Mouse (Mus musculus) left cerebral cortex, adult 11 months (tissue): Measurements from ENCODE around the gene Otub2.

Source experiments
- DNase-seq: peaks from one replicate; pipeline ENCODE4 v3.0.0; 2022; ENCODE audit warnings: low spot score

Gene Otub2

DNA sequence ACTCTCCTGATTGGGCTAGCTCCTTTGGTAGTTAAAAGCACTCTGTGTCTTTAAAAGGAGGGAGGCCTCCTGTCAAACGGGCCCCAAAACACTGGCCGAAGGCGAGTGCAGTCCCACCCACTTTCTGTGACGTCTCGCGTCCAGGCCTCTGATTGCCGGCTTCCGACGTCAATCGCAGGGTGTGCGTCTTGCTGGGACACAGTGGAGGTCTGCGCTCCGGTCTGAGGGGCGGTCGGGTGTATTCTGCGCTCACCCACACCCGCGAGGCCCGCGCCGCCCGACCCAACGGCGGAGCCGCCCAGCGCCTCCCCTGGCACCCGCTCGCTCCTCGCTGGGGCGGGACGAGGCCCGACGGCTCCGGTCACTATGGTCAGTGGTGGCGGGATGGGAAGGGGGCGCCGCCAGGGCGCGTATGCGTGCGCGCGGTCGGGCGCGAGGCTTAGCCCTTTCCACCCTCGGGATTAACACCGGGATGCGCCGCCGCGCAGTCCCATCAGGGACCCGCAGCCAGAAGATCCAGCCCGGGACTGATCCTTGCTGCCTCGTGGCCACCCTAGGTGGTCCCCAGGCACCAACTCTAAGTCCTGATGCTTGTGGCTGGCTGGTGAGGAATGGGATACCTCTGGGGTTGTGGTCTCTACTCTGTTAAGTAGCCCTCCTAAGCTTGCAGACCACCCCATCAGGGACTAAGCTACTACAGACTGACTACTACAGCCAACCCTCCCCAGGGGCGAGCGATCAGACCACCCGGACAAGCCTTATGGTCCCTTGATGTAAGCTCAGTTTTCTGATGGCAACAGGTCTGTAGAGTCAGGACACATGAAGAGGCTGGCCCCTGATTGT is at the start of gene Otub2:
TSS of gene Otub2 (plus strand) at position 178 of the 843 bp plus-strand sequence.
- DNase-seq, result peak; percentile 97

DNA sequence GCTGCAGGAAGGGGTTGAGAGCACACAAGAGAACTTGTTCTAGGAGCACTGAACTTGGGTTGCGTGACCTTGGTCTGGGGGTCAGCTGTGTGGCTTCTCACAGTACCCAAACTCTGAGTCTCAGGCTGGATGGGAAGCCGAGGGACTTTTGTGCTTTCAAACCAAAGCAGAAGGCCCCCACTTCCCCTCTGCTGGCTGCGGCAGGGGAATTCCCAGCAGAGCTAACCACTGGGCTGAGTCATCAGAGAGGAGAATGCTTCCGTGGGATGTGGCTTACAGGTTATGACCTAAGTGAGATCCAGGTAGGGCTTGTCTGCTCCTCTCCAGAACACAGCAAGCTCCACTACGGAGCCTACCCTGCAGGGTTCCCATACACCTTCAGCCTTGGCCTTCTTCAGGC is 47.3 kb upstream of the Otub2 start:
- DNase-seq, result no peak

DNA sequence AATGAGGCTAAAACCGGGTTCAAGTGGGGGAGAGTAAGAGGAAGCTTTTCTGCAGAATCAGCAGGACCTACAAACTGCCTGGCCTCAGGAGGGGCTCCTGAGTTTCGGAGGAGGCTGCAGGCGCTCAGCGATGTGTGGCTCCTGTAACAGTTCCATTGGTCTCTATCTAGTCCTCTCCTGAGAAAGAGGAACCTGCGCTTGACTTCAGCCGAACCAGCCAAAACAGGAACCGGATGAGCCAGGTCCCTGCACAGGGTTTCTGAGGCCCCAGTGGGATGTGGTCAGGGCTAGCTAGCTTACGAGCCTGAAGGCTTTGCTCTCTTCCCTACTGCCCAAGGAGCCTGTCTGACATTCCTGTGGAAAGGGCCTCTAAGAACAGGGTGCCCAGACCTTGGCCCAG is 45.0 kb upstream of the Otub2 start:
- no peak for DNase-seq

DNA sequence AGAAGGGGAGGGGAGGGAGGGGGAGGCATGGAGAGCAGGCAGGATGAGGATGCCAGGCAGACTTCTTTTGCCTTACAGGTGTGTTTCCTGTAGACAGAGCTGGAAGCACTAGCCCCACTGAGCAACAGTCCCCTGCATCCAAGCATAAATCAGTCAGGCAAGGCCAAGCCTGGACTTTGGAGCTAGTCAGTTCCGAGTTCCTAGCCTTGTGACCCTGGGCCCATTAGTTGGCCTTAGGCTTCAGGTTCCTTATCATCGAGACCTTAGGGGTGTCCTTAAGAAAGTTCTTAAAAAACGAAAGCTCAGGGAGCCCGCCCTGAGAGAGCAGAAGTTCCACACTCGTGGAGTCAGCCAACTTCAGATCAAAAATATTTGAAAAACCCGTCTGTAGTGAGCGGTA is 43.5 kb upstream of the Otub2 start:
- no peak for DNase-seq

DNA sequence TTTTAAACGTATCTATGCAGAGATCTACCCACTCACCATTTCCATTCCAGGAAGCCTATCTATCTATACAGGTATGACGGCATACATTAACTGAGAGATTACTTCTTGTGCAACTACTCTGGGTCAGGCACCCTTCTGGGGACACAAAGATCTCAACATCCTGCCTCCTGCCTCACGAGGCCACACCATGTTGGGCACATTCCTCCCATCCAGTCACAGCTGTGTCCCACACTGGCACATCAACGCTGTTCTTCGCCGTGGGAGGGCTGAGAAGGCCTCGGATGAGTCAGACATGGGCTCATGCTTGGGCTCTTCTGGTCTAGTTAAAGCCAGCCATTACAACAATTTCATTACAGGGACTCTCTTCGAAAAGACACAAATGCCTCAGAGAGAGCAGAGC is 41.5 kb upstream of the Otub2 start:
- DNase-seq, result peak; percentile 43

DNA sequence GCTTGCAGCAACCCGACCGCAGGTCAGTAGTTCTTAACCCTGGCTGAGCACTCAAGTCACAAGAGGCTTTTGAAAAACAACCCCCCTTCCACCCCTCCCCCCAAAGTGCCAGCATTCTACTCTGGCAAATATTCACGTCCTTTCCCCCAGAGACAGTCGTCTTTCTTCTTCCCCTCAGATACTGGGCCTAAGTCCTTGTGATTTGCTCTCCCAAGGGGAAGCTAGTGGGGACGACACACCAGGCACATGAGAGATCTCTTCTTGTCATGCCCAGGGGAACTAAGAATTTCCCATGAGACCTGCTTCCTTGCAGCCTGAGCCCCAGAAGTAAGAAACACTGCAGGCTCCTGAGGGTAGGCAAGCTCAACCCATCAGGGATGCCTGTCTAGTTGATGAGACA is 41.1 kb upstream of the Otub2 start:
- DNase-seq, result no peak

DNA sequence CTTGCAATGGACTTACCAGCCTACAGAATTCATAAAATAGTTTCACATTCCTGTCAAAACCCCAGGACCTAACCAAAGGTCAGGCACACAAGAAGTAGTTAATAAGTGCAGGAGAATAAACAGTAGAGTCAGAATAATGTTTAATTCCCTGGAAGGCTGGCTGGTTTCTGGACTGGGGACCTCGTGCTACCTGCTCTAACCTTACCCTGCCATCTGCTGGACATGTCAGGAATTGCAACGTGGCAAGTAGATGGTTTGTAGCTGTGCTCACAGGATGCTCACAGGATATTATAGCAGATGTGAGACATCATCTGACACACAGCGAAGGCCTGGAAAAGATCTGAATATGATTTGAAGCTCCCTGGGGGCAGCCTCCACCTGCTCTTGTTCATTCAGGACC is 40.0 kb upstream of the Otub2 start:
- DNase-seq, result peak; percentile 69

DNA sequence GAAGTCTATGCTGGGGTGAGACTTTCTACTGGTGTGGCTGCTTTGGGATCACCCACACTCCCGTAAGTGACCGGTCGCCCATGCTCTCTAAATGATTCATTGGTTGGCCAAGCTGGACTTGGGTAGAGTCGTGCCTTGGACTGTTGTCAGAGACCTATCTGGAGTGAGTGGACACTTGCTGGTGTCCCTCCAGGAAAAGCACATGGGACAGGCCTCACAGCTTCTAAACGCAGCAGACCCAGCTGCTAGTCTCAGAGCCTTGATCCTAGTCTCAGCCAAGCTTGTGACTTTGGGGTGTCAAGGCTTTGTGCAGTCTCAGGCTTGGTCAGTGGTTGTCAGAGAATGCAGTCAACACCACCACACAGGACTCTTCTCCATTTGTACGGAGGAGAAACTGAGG is 35.7 kb upstream of the Otub2 start:
- DNase-seq, result no peak

DNA sequence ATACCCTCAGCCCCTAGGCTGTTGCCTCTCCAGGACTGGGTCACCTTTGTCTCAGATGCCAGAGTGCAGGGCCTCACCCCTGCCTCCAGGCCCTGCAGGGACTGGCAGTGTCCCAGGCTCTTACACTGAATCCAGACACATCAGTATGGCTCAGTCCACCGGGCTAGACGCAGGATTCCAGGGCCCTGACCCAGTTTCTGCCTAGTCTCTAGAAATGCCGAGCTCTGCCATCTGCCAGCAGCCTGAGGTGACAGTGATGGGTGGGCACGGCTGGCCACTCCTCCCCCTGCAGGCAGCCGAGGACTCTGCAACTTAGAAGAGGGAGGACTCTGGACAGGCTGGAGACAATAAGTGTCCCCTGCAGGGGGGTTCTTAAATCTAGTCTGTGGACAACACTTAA is 34.9 kb upstream of the Otub2 start:
- no peak for DNase-seq

DNA sequence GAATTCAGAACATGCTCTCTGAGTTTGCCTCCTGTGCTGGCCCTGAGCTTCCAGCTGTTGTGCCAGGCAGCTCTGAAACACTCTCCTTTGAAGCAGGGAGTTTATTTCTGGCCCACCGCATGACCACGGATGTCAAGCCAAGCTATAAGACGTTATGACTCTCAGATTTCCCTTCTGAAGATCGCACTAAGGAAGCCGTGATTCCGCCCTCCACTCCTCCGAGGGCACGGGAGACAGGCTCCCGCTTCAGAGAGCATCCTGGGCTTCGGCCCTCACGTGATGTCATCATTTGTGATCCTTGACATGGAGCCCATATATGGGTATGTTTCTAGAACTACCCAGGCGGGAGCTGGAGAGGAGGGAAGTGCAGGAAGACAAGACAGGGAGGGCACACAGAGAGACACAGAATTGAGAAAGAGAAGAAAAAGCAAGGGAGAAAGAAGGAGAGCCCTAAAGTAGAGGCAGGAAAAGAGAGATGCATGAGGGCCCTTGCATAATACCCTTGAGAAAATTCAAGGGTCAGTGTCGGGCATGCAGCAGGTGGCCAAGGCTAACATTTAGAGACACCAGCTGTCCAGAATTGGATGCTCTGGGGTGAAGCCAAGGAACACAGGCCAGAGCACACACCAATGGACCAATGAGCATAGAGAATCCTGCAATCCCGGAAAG is 32.6 kb upstream of the Otub2 start, which contains the start of gene Asb2:
TSS of gene Asb2 (minus strand) at position 256 of the 669 bp plus-strand sequence.
- DNase-seq, result no peak

DNA sequence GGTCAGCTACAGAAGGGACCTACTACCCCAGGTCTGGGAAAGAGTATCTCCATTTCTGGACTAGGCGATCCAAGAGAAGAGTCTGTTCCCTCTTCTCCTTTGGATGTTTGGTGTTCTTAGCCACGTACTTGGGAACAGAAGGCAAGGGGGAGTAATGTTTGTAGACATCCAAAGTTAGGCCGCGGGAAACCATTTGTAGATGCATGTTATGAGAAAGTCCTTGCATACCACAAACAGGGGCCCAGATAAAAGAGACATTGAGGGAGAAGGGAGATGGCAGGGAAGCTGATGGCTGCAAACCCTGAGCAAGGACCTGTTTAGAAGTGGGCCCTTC is 32.1 kb upstream of the Otub2 start:
- no peak for DNase-seq

DNA sequence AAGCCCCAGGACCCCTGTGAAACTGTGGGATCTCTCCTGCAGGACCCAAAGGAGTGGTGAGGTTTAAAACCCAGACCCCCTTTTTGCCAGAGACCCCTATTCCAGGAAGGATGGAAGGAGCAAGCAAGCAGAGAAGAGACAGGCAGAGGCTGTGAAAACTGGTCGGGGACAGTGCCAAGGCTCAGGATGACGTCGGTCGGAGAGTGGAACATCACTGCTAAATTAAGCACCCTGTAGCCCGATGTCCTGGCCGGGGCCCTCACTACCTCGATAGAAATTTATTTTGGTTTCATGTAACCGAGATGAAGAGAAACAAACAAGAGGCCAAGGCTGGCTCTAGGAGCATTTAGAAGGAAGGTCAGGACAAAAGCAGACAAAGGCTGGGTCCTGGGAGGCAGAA is 30.3 kb upstream of the Otub2 start:
- no peak for DNase-seq

DNA sequence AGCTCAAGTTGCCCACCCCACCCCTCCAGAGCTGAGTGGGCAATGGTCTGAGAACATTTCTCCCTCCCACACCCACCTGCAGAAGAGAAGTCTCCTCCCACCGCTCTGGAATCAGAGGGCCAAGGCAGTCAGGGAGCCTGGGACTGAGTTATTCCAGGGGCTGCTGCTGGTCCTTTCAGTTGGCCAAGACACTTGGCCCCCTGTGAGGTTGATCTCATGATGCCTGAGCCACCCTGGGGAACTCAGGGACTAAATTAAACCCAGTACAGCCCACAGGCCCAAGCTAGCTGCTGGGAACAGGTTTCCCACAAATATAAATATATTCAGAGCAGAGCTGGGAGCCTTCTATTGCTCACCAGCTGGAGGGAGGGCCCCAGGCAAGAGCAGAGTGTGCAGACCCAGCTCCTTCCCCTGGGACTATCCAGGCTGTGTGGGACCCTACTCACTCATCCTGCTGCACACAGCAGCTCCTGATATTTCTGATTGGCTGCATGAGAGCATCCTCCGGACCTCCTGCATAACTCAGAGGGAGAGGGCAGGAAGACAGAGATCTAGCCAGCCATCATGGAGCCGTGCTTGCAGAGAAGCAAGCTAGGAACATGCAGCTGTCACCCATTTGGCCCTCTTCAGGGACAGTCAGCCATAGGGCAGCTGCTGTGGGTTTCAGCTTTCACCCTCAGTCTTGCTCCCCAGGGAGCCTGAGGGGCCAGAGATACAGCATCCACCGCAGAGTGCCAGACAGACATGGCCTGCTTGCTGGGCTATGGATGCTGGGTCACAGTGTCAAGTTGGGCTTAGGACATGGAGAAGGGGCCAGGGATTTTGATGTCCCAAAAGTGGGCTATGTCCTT is 29.3 kb upstream of the Otub2 start:
- no peak for DNase-seq

DNA sequence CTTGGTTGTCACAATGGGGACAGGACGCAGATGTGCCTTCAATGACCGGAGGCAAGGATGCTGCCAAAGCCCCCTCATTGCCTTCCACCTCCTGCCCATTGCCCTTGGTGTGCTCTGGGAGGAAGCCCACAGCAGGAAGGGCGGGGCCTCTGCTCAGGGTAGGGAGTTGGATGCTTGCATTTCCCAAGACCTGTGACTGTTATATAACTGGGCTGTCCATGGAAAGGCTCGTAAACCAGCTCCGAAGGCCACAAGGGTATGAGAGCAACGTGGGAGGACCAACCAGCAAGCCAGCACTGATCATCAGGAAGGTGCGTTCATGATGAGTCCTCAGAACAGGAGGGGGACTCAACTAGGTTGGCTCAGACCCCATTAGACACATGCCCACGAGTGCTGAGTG is 27.7 kb upstream of the Otub2 start:
- DNase-seq, result no peak

DNA sequence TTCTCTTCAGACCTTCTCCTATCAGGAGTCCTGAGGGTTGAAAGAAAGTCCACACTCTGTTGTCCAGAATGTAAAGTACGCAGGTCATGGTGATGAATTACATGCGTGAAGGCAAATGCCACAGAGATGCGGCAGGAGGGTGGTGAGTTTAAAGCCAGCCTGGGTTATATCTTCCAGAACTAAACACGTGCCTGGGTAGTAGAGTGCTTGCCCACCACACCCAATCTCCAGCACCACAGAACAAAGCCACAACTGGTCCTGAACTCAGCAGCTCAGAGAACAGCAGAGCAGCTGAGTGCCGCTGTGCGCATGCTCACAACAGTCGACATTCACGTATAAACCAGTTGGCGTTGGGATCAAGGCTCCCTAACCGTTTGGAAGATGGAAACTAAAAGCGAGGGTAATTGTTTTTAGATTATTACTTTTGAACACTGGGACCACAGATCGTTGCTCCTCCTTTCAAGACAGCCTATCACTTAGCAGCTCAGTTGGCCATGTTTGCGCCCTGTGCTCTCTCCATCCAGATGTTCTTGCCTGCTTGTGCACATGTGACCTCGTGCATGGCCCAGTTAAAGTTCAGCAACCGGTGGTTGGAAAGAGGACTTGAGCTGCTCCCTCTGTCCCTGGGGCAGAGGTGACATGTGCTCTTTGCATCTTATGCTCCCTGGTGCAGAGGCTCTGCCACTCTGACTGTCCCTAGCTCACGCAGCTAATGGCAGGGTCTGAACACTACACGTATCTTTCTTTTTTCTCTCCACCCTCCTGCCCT is 26.8 kb upstream of the Otub2 start:
- no peak for DNase-seq

DNA sequence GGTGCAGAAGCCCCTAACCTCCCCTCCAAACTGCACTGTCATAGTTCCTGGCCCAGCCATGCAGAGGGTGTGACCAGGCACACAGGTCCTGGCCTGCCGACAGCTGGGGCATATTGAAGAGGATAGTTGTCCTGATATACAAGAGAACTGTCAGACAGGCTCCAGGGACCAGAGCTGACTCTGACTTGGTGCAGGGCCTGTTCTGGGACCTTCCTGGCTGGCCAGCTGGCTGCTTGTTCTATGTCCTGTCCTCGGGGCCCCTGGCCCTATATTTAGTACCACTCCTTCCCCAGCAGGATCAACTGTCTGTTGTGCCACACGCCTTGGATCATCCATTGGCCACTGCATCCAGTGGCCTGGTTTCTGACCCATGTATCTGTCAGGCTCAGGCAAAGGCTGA is 26.1 kb upstream of the Otub2 start:
- no peak for DNase-seq

DNA sequence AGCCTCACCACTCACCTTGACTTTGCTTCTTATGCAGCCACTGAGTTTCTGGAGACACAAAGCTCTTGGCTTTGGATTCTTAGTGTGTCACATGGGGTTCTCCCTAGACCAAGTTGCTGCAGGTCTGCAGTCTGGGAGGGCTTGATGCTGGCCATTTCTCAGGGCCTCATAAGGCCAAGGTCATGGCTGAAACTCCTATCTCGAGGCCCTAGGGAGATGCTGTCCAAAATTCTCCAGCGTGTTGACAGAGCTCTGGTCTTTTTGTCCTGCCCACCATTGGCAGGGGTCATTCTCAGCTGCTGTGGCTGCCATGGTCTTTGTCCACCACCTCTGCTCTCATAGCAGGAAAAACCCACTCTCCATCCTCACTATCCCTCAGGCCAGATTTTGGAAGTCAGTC is 21.3 kb upstream of the Otub2 start:
- no peak for DNase-seq

DNA sequence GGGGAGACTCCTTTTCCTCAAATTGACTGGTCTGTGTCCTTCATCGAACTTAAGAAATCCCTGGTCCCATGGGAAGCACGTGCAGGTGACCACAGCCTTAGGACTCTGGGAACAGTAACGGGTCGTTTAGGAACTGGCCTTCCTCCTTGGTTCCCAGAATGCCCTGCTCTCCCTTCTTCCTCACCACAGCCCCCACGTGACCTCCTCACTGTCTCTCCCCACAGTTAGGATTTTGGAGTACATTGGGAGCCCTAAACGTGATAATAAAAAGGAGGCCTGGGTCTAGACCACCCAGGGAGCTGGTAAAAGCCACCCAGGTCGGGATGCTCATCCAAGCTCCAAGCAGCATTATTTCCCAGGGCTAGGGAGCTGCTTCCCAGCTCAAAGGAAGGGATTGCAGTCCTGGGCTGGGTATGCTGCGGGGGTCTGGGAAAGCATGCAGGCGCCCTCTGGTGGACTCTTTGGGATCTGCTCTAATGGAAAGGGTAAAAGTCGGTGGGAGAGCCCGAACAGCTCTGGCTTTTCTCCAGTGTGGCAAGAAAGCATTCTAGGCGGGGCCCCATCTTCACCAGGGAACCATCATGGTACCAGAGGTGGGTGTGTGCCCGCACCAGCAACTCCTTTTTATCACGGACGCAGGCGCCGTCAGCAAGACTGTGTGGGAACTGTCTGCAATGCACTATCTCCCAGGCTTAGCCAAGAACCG is 20.7 kb upstream of the Otub2 start:
- DNase-seq, result peak; percentile 38

DNA sequence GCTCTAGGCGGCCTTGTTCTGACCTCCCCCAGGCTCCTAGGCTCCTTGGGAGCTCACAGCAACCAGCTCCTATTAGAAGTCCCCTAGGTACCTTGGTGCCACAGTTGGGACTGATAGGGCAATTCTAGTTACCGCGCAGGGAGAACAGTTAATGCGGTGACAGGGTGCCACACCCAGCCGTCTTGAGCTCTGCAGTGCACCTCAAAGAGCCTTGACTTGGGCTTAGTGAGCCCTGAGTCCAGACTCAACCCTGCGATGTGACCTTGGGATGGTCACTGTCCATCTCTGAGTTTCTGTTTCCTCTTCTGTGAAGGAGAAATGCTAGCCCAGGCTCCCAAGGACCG is 20.2 kb upstream of the Otub2 start:
- DNase-seq, result no peak

DNA sequence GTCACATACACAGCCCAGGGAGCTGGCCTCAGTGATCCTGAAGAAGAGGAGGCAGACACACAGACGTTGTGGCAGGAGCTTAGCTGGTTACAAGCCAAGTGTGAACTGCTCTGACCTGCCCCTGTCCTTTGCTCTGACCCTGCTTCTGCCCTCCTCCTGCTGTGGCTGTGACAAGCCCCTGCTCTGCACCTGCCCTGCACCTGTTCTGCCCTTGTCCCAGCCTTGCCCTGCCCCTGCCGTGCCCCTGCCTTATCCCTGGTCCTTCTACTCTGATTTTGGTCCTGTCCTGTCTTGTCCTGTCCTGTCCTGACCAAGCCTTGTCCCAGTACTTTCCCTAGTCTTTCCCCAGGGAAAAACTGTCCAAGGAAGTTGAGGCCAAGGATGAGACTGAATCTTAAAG is 19.7 kb upstream of the Otub2 start:
- no peak for DNase-seq

DNA sequence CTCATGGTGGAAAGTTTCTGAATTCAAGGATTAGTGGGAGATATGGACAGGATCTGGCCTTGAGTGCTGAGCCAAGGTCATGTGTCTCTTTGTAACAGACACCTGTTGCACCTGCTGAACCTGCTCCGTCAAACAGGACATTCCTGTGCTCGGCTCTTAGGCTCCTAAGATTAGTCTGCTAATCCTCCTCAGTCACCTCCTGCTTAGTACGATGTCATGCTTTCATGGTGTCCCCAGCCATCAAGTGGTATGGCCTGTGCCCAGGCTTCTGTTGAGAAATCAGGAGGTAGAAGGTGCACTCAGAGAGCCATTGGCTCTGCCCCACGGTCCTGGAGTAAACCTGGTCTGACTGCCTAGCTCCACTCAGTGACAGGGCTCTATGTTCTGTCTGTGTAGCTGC is 17.6 kb upstream of the Otub2 start:
- no peak for DNase-seq

DNA sequence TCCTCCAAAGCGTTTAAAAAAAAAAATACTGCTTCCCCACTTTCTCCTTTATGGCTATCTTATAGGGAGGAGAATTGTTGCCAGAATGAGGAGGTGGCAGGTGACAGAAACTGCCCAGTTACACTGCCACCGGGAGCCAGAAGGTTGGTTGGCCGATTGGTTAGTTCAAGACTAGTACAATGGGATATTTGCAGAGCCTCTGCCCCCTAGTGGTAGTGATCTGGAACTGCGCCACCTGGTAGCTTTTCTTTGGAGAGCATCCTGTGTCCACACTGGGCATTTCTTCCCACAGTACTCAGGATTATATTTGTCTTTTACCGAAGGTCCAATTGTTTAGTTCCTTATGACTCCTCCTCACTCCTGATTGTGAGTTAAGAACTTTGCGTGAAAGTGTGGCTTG is 16.8 kb upstream of the Otub2 start:
- no peak for DNase-seq
